Mouse (Mus musculus) large intestine, adult 2 months (tissue): ENCODE data around the gene Dgkd. TPM values are rescaled to one million over a fixed set of nuclear protein-coding genes. Genes with fewer than 3 reads are reported as not detected.

Experiments used
- DNase-seq: peaks from one replicate; pipeline ENCODE4 v3.0.0-alpha.2; 2012; ENCODE audit warnings: low read depth, low spot score
- WGBS: fragments of 180-500 bp; shearing (Covaris S2); methylation state at CpG from one replicate; pipeline ENCODE4 v1.1.7; 2018; 5-methylcytosine and 5-hydroxymethylcytosine counted together
- polyA plus RNA-seq: library from polyadenylated mRNA; depleted of rRNA; stranded (reverse); fragments of >200 nt; gene quantifications from 2 replicates; pipeline ENCODE4 v1.2.3, GENCODE M21; 2012

Dgkd gene
- polyA plus RNA-seq, 1 experiment = 55.4 TPM

GRCm38 (mm10) chr1:87920056-87920614 is 67.0 kb downstream of the Dgkd start:
- DNase-seq = no peak
- 42% methylated on average over 3 of the region's 3 CpGs for WGBS

GRCm38 (mm10) chr1:87922666-87923065 is 69.6 kb downstream of the Dgkd start:
- no peak for DNase-seq
- 11% methylated on average over 1 of the region's 1 CpGs for WGBS

- WGBS = 56% methylated on average over 4 of the region's 4 CpGs
- DNase-seq = no peak
These were observed 71.8 kb downstream of the Dgkd start for GRCm38 (mm10) chr1:87924888-87925287.

DNA sequence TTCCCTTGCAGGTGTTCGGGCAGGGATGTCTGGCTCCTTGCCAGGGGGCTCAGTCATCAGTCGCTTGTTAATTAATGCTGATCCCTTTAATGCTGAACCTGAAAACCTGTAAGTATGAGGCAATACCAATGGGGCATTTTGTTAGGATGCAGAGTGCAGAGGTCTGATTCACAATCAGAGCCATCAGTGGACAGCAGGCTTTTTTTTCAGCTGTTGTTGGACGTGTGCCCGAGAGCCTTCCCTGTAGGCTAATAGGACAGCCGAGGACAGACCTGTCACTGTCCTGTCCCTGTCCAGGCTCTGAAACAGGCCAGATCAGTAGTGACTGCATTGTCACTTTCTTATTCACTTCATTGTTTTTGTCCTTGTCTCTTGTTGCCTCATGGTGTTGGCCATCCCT is 76.6 kb downstream of the Dgkd start:
- DNase-seq = no peak
- 70% methylated on average over 5 of the region's 5 CpGs for WGBS

DNA sequence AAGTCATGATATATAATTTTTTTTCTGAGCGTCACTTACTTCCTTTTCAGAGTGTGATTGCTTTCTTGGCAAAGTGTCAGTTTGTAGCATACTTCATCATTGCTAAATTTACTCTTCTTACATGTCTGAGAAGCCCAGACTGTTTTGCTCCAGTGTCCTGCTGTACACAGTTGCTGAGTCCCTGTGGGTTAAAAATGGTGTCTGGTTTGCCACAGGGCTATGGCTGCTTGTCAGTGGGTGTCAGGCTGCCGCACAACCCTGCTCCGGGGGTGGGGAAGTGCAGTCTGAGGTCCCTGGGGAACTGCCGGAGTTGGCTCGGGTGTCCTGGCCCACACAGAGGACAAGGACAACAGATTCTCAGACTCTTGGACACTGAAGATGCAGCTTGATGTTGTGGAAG is 80.0 kb downstream of the Dgkd start:
- no peak for DNase-seq
- WGBS = 71% methylated on average over 5 of the region's 5 CpGs

- DNase-seq = no peak
- WGBS = 88% methylated on average over 9 of the region's 9 CpGs
These were observed 82.0 kb downstream of the Dgkd start for GRCm38 (mm10) chr1:87935095-87935494.

- WGBS = 82% methylated on average over 2 of the region's 2 CpGs
- no peak for DNase-seq
These were observed 82.5 kb downstream of the Dgkd start for GRCm38 (mm10) chr1:87935546-87935945.

- WGBS = 85% methylated on average over 7 of the region's 7 CpGs
- DNase-seq = no peak
These were observed 83.0 kb downstream of the Dgkd start for GRCm38 (mm10) chr1:87936075-87936474.

DNA sequence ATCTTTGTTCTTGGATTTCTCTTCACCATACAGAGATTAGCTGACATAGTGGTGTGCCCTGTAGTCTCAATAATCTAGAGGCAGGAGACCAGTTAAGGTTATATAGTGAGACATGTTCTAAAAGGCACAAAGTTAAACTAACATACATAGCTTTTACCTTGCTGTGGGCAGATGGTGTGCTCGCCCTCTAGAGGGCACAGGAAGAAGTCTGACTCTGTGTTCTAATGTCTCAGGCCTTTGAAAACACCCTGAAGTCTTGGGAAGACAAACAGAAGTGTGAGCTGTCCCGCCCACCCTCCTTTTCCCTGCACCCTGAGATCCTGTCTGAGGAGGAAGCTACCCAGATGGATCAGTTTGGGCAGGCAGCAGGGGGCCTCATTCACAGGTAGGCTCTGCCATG is 83.4 kb downstream of the Dgkd start:
- no peak for DNase-seq
- WGBS = 34% methylated on average over 2 of the region's 2 CpGs

DNA sequence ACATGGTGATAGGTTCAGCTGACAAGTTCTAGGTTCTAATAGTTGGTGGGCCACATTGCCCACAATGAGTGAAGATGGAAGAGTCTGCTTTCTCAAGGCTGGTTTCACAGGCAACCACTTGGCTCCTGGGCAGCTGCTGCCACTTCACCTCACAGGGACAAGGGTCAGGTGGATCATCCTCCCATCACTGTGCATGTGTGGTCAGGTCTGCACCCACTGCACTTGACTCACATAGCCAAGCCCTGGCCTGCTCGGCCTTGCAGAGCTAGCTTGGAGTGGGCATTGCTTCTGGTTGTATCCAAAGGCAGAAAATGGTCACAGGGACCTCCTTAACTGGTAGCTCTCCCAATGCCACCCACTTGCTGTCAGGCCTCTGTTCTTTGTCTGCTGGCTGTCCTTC is 88.7 kb downstream of the Dgkd start:
- WGBS = 74% methylated on average over 1 of the region's 1 CpGs
- DNase-seq = no peak

DNA sequence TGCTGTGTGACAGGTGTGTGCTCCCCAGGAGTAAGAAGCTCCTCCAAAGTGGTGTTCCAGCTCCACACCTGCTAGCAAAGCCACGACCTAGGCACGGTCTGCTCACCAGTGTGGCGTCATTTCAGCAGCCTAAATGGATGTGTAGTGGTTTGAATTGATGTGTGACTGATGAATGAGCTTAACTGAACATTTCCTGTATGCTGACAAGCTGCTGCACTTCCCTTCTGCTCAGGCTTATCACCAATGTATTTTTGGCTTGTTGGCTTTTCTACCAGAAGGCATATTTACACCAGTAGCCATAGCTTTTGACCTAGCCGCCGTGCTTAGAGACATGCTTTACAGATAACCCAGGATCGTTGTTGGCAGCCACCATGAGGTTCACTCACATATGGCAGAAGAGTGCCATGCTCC is 94.6 kb downstream of the Dgkd start:
- WGBS = 84% methylated on average over 6 of the region's 6 CpGs
- DNase-seq = no peak

DNA sequence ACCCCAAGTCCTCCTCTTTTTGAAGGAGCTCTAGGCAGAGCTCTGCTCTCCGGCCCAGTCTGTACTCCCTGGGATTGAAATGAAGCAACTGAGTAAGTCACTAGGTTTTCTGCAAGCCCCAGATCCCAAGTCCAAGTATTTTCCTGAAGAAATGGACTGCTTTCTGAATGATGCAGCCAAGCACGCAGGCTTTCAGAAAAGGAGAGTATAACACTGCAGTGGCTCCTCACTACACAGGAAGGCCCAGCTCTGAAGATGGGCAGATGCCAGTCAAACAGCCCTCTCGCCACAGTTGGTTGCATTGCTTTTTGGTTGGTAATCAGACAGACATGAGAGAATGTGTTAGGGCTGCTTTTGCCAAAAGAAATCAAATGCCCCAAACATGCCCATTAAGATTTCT is 98.6 kb downstream of the Dgkd start:
- 92% methylated on average over 3 of the region's 3 CpGs for WGBS
- DNase-seq = no peak

DNA sequence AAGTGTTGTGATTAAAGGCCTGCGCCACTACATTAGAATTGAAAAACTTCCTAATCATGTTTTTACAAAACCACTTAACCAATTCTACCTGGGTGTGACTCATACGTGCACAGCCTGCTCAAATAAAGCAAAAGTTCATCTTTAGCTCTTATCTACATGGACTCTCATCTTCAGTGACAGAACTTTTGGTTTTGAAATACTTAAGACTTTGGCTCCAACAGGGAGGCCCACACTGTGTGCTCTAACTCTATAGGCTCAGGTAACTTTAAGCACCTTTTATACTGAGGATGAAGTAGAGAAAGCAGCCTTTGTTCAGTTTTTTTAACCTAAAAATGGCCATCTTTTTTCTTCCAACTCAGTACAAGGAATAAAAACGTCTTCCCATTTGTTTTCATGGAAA is 100.0 kb downstream of the Dgkd start:
- DNase-seq = no peak
- WGBS = 70% methylated on average over 3 of the region's 3 CpGs

- no peak for DNase-seq
- 100% methylated on average over 1 of the region's 1 CpGs for WGBS
These were observed 105.8 kb downstream of the Dgkd start for GRCm38 (mm10) chr1:87958931-87959330.

DNA sequence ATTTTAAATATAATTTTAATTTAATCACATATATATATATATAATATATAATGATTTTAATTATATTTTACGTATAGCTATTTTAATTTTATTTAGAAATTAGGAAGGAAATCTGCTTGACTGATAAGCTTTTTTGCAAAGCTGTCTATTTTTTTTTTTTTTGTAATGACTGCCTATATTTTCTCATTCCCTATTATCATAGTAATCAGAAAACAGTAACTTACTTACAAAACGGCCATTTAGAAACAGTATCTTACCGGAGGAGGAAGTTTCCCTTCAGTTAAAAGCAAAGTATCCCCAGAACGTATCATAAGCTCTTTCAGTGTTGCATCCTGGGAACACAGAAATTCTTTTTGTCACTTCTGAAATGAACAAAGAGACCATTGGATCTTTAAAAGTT is 106.4 kb downstream of the Dgkd start:
- 84% methylated on average over 4 of the region's 4 CpGs for WGBS
- DNase-seq = no peak

GRCm38 (mm10) chr1:87959998-87960431 is 106.9 kb downstream of the Dgkd start:
- WGBS = 71% methylated on average over 4 of the region's 4 CpGs
- DNase-seq = no peak

DNA sequence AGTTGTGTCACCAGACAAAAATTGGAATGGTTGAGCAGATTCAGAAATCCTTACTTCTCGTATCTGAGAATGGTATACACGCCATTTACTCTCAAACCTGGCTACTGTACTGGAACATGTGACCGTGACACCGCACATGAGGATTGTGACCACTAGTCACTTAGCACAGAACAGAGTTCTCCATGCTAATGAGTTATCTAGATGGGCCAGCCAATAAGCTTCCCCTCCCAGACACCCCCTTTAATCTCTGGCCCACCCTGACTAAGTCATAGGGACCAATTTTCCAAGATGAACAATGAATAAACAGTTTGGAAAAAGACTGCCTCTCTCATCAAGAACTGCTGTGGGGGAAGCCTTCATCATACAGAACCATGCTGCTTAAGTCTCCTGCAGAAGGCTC is 107.7 kb downstream of the Dgkd start:
- WGBS = 96% methylated on average over 4 of the region's 4 CpGs
- DNase-seq = no peak

DNA sequence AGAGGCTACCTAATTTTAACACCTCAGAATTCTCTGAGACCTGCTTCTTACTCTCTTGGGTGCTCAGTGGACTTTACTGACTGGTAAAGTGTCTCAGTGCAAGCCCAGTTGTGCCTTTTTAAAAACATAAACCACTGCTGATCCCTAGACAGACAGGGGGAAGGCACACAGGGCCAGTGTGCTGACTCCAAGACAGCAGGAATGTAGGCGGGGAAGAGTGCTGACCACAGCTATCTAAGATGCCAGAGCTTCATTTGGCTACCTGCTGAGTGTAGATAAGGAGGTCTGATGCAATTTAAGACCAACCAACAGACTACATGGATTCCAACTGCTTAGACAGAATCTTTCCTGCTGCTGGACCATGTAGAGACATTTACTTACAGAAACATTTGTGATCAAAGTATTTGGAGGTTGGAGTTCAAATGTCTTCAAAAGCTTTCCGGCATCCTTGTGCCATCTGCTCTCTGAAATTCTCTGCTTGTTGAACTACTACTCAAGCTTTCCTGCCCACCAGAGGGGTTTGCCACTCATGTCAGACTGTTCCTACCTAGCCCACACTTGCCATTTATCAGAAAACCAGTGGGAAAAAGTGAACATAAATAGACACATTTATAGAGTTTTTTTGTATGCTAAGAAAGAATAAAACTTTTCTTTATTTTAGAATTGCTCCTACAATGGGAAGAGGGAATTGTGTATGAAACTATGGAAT is 108.5 kb downstream of the Dgkd start:
- WGBS = 88% methylated on average over 2 of the region's 2 CpGs
- no peak for DNase-seq

DNA sequence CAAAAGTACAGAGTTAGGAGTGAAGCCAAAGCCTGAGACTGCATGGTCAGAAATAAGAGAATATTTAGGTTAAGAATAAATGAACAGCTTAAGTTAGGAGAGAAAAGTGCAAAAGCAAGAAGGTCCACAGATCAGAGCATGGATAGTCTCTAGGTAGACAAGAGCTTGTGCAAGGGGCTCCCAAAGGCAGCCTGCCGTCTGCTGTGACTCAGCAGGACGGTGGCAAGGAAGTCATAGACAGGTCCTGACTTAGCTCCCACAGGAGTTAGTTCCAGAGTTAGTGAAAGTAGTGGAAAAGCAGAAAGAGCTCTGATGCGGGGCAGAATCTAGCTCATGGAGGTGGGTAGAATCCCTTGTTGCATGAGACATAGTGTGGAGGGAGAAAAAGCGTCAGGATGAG is 117.3 kb downstream of the Dgkd start:
- WGBS = 51% methylated on average over 4 of the region's 4 CpGs
- peak; percentile 14 for DNase-seq

- 77% methylated on average over 4 of the region's 4 CpGs for WGBS
- no peak for DNase-seq
These were observed 129.2 kb downstream of the Dgkd start for GRCm38 (mm10) chr1:87982291-87982690.

DNA sequence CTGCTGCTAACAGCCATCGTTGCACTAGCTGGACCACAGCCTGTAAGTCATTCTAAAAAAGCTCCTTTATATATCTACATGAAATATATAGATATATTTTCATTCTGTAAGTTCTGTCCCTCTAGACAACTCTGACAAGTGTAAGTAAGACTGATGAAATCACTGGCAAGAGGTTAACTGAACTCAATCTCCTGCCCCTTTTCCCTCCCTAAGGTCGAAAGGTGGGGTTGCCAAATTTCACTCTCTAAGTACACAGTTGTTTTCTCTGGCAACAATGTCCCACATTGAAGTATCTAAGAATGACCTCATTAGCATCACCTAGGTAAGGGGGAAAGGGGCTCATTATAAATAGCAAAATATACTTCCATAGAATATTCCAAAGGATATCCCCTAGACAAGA is 139.6 kb downstream of the Dgkd start:
- WGBS = 95% methylated on average over 2 of the region's 2 CpGs
- DNase-seq = no peak
